Mouse (Mus musculus) cerebellum, adult 9-10 months (tissue): ENCODE results near the gene Fas.

Source experiments
- DNase-seq: peaks from one replicate; pipeline ENCODE4 v3.0.0; 2022

The Fas gene

GRCm38 (mm10) chr19:34289948-34290789 is at the start of gene Fas:
Gene Fas, plus strand, starts transcription at chr19:34290666.
- DNase-seq, result no peak

- DNase-seq, result peak; percentile 30
These were observed 49.1 kb upstream of the Fas start for GRCm38 (mm10) chr19:34241247-34241915.

DNA sequence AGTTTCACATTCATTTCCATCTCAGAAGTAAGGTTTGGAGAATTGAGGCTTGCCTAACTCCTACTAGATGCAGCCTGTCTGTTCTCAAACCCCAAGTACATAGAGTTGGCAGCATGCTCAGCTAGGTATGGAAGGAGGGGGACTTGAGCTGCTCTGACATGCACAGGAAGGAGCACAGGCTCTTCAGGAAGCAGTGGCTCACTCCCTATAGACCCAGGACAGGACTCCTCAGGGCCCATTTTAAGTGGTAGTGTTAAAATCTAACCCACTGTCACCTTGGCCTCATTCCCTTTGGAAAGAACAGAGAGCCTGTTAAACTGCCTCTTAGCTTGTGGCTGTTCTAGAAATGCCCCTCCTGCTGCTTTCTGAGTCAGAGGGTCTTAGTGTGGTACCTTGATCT is 47.5 kb upstream of the Fas start:
- no peak for DNase-seq

GRCm38 (mm10) chr19:34244056-34244455 is 46.4 kb upstream of the Fas start:
- DNase-seq, result peak; percentile 65

DNA sequence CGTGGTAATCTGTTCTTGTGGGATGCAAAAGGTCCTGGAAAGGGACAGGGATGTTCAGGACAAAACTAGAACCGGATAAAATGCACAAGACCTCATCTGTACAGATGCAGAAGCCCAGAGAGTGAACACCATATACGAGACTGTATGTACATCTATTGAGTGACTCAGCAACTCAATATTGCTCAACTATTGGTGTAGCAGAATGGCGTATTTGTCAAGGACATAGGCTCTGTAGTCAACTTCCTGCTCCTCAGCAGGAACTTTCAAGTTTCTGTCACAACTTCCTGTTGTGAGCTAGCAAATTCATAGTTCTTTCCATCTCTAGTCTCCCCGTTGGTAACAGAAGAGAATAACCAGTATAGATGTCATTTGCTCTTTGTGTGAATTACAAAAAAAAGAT is 41.9 kb upstream of the Fas start:
- DNase-seq, result no peak

DNA sequence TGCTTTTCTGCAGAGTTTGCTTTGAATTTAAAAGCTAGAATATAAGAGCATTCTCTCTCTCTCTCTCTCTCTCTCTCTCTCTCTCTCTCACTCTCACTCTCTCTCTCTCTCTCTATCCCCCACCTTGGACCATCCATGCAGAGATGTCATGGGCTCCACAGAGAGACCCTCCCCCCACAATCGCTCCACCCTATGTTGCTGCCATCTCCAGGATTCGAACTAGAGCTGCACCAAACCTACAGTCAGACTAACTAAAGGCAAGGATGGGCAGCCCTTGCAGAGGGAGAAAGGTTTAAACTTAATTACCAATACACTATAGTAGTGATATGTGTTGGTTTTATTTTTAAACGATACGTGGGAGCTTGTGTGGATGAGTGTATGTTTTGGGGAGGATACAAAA is 39.8 kb upstream of the Fas start:
- DNase-seq, result no peak

DNA sequence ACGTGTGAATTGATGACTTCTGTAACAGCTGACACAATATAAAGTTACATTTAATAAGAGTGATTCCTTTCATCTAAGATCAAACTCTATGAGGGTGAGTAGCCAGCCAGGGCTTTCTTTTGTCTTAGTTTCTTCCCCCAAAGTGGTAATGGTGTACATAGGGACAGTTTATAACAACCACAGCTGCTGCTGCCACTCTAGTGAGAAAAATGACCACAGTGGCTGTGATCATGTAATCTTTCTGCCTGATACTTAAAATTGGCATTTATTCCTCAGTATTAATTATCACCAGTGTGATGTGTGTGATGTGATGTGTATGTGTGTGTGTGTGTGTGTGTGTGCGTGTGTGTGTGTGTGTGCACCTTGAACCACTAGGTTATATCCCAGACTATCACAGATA is 38.6 kb upstream of the Fas start:
- no peak for DNase-seq

DNA sequence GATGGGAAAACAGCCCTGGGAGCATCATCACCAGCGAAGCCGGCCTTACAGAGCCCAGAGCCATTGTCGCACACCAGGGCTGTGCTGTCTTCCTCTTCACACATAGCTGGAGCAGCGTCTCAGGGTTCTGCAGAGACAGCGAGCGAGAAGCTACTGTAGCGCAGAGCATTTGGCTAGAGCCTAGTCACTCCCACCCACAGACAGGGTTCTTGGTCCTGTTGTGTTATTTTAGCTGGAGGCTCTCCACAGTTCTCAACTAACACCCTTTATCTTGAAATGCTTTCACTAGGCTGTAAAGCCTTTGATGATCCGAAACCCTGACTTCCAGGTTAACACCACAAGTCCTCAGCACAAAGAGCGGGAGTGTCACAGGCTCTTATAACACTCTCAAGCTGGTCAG is 38.0 kb upstream of the Fas start:
- DNase-seq, result no peak

GRCm38 (mm10) chr19:34254101-34254879 is 36.2 kb upstream of the Fas start:
- no peak for DNase-seq

- DNase-seq, result no peak
These were observed 35.4 kb upstream of the Fas start, which contains the start of gene Acta2 for GRCm38 (mm10) chr19:34254880-34255681. Gene Acta2, minus strand, starts transcription at chr19:34255590.

DNA sequence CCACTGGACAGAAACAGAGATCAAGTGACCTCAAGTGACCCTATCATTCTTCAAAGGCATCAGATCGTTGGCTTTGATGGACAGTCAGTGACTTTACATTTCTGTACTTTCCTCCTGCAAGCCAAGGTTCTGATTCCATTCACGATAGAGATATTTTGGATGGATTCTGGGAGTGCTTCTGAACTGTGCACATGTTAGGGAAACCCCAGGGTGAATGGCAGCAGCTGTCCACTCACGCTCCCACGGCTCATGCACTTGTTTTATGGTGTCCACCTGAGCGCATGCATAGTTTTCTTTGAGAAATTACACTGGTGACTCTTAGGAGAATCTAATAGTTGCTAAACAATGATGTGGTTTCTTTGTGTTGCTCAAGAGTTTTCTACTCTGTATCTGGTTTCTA is 34.3 kb upstream of the Fas start:
- DNase-seq, result no peak

DNA sequence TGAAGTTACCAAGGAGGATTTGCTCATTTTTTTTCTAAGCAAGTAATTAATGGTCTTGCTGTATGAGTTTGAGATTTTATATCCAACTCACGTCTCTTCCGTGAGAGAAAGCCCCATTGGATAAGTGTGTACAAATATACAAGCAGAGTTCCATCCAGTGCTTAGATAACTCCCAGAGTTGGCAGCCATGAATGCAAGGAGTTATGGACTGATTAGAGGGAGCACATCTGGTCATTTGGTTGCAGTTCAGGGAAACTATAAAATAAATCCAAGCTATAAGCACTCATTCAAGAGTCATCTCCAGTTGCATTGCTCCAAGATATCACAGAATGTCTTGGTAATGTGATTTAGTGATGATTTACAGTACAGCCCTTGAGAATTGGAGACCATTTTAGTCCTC is 33.5 kb upstream of the Fas start:
- DNase-seq, result no peak

GRCm38 (mm10) chr19:34262273-34262974 is 28.0 kb upstream of the Fas start:
- no peak for DNase-seq

- DNase-seq, result no peak
These were observed 24.8 kb upstream of the Fas start for GRCm38 (mm10) chr19:34265604-34266193.

DNA sequence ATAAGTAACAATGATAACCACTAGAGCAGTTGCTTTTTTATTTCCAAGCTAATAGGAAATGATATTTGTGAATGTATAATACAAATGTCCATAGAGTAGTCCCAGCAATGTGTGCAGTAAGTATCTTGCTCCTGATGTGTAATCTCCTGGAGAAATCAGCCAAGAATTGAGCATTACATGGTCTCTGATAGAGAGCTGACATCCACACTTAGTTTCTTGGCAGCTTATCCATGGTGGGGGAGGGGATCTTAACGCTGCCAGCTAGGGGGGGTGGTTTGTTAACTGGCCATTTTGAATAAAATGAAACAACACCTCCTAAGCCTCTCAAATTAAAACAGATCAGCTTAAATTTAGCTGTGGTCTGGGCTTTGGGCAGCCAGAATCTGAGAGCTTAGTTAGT is 21.5 kb upstream of the Fas start:
- DNase-seq, result no peak

DNA sequence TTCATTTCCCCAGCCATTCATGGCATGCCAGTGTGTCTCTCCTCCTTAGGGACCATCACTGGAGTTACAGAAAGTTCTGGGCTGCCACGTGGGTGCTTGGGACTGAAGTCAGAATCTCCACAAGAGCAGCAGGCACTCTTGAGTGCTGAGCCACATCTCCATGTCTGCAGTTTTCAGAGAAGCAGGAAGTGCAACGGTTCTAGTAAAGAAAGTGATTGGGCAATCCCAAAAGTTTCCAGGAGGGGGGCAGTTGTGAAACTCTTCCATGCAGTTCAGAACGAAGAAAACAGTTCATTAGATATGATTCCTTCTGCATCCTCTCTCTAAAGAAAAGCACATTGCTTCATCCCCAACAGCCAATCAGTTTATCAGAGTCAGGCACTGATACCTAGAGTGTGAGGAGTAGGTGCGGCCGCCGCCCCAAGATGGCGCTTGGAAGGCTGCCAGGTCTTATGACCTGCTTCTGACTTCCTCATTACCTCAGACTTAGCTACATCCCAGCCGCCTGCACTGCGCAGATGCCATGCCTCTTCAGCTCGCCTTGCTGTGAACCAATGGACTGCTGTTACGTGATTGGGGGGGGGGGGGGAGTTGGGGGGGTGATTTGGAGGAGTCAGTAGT is 20.2 kb upstream of the Fas start:
- DNase-seq, result no peak

DNA sequence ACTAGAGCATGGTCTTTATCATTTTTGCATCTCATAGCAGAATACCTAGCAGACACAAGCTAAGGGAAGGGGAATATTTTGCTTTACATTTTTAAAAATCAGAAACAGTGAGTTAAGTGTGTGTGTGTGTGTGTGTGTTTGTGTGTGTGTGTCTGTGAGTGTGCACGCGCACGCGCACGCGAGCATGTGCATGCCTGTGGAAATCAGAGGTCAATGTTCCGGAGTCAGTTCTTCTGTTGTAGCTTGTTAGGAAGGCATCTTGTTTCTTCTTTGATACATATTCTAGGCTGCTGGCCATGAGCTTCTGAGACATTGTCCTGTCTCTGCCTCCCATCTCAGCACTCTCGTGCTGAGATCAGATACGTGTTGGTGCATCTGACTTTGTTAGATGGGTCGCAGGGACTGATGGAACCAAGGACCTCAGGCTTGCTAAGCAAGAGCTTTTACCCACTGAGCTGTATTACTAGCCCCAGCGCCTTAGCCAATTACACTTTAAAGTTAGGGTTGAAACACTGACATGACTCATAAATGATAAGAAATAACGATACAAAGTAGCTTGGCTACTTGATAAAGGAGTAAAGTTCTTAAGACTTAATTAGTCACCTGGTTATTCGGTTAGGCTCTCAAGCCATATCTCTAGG is 19.5 kb upstream of the Fas start:
- no peak for DNase-seq

DNA sequence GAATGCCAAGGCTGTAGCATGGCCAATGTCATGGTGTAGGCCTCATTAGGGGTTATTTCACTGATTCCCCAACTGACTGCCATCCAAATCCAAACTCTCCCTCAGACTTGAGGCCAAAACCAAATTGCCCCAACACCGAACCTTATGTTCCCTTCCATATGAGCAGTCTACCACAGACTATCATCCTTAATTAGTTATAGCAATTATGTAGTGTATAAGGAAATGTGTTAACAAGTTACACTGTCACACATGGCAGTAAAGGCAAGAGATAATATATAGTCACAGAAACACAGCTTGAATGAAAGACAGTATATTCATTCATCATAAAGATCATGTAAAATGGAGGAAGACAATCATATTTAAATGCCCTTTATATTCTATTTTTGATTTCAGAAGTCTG is 17.4 kb upstream of the Fas start:
- DNase-seq, result no peak

GRCm38 (mm10) chr19:34278078-34278477 is 12.4 kb upstream of the Fas start:
- DNase-seq, result no peak

- DNase-seq, result no peak
These were observed 6.9 kb upstream of the Fas start for GRCm38 (mm10) chr19:34283614-34284013.

DNA sequence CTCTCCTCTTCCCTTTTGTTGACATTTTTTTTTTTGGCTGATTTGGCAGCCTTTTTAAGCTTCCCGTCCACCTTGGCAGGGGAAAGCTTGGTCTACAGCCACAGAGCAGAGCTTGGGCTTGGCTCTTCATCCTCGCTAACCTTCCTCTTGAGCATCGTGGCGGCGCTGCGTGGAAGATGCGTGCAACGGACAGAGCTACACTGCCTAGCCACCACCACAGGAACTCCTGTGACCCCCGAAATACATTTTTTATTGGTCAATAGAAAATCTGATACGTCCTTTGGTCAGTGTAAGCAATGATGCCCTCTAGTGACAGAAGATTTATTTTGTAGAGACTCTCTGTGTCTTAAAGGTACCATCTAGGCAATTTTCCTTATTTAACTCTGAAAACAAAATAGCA is 6.1 kb upstream of the Fas start:
- DNase-seq, result peak; percentile 17
